Mouse (Mus musculus) embryonic facial prominence, embryonic 14.5 days (tissue): ENCODE measurements around the gene Wdr82. TPM values are rescaled to one million over a fixed set of nuclear protein-coding genes. Genes with fewer than 3 reads are reported as not detected.
A peak's percentile ranks its signal among the peaks of the same experiment; 100 is the strongest.

ENCODE experiments used
- ATAC-seq: fragments of 200-750 bp; cut with Nextera tagmentation; 2 replicates; pipeline ENCODE4 v1.8.0; 2017; ENCODE audit warnings: low read depth, moderate number of reproducible peaks, moderate TSS enrichment
- DNase-seq: peaks from one replicate; pipeline ENCODE4 v3.0.0-alpha.2; 2015; ENCODE audit warnings: low spot score
- H3K27ac ChIP-seq: fragments of 300-500 bp; sonication (generic); replicated peaks from 2 replicates; pipeline ENCODE4 v1.5.1; 2014; ENCODE audit warnings: low read depth, mild to moderate bottlenecking, low read length, moderate library complexity
- H3K27me3 ChIP-seq: fragments of 300-500 bp; sonication (generic); replicated peaks from 2 replicates; pipeline ENCODE4 v1.6.1; 2014; ENCODE audit warnings: low read length; ENCODE audit not compliant: control insufficient read depth, insufficient read depth
- H3K36me3 ChIP-seq: fragments of 300-500 bp; sonication (generic); 2 replicates; pipeline ENCODE4 v1.6.1; 2014; ENCODE audit warnings: low read length, mixed read lengths; ENCODE audit not compliant: control insufficient read depth, insufficient read depth
- H3K4me1 ChIP-seq: fragments of 300-500 bp; sonication (generic); 2 replicates; pipeline ENCODE4 v1.6.1; 2014; ENCODE audit warnings: antibody characterized with exemption, low read length; ENCODE audit not compliant: control insufficient read depth, insufficient read depth
- H3K4me2 ChIP-seq: fragments of 300-500 bp; sonication (generic); 2 replicates; pipeline ENCODE4 v1.6.1; 2014; ENCODE audit warnings: low read depth, mild to moderate bottlenecking, low read length, moderate library complexity, mixed read lengths
- H3K4me3 ChIP-seq: fragments of 300-500 bp; sonication (generic); 2 replicates; pipeline ENCODE4 v1.5.1; 2014; ENCODE audit warnings: low read depth, mild to moderate bottlenecking, low read length
- H3K9ac ChIP-seq: fragments of 300-500 bp; sonication (generic); 2 replicates; pipeline ENCODE4 v1.6.1; 2014; ENCODE audit warnings: low read depth, mild to moderate bottlenecking, low read length, moderate library complexity, mixed read lengths
- H3K9me3 ChIP-seq: fragments of 300-500 bp; sonication (generic); 2 replicates; pipeline ENCODE4 v1.6.1; 2016; ENCODE audit warnings: low read length; ENCODE audit not compliant: control insufficient read depth
- WGBS: fragments of 180-500 bp; shearing (Covaris S2); extraction: QIAGEN DNeasy Blood & Tissue Kit; methylation state at CpG from one replicate; pipeline ENCODE4 v1.1.7; 2014; 5-methylcytosine and 5-hydroxymethylcytosine counted together
- polyA plus RNA-seq: library from polyadenylated mRNA; unstranded; fragments of >200 nt; fragmentation: Nextera tagmentation; extraction: Ambion mirVana; gene quantifications from 2 replicates; pipeline ENCODE4 v1.2.1, GENCODE M21; 2014

The Wdr82 gene
- polyA plus RNA-seq, 1 experiment from 2014 or later: 25.5 TPM

DNA sequence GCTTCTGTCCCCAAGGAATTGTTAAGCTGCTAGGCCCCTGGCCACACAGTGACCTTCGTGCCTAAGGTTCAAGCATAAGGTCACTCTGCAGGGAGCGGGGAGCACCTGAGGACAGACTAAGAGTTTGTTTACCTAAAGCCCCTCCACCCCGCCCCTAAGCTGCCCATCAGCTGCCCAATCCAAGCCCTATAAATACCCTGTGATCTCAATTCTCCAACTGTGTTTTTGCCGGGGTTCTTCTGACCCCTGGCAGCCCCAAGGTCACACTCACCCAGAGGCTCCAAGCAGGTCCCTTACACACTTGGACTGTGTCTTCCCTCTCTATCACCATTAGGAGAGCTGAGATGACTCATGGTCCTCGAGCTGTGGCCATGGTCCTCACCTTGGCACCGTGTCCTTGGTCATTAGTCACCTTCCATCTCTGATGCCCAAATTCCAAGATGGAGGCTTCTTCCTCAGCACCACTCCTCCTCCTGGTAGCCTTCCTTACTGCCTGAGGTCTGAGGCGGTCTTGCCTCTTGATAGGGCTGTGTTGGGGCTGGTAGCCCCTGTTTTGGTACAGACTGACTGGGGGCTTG lies 35.1 kb downstream of the Wdr82 start:
- no peak for ATAC-seq
- 75% methylated on average over 7 of the region's 7 CpGs for whole genome bisulfite sequencing

DNA sequence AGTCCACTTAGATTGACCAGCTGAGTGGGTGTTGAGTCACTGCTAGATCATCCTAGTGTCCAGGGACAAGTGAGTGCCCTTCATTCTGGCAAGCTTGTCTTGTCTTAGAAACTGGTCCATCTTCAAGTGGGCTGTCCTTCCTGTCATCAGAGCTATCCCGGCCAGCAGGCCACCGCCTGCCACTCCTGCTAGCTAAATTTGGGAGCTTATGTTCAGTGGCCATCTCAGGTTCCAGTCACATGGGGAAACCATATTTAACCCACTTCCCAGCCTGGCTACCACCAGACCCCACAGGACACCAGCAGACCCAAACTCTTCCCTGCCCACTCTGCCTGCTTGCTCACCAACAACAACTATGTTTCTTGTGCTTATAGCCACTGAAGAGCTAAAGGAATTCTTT lies 35.8 kb downstream of the Wdr82 start:
- Histone ChIP-seq H3K4me1 (peaks cover 15% of the 10 kb centered on the region; the same call in 1 of the 2 replicates), H3K9me3 (no peaks in the 10 kb centered on the region), H3K36me3 (peaks cover 12% of the 10 kb centered on the region; the same call in 1 of the 2 replicates), H3K27me3 (no peaks in the 10 kb centered on the region), H3K4me2 (no peak overlapping the region), H3K9ac (no peak overlapping the region), H3K27ac (no peak overlapping the region), H3K4me3 (no peak overlapping the region)
- no peak for DNase-seq
- WGBS: 67% methylated on average over 2 of the region's 2 CpGs
- ATAC-seq: no peak

More for the DNA sequence above, 35.1 kb downstream of the Wdr82 start:
- Histone ChIP-seq H3K9me3 (no peaks in the 10 kb centered on the region), H3K36me3 (peaks cover 12% of the 10 kb centered on the region; the same call in 1 of the 2 replicates), H3K4me2 (no peak overlapping the region), H3K9ac (no peak overlapping the region), H3K27ac (no peak overlapping the region), H3K27me3 (no peaks in the 10 kb centered on the region), H3K4me1 (peaks cover 15% of the 10 kb centered on the region; the same call in 1 of the 2 replicates), H3K4me3 (no peak overlapping the region)
- DNase-seq: no peak

DNA sequence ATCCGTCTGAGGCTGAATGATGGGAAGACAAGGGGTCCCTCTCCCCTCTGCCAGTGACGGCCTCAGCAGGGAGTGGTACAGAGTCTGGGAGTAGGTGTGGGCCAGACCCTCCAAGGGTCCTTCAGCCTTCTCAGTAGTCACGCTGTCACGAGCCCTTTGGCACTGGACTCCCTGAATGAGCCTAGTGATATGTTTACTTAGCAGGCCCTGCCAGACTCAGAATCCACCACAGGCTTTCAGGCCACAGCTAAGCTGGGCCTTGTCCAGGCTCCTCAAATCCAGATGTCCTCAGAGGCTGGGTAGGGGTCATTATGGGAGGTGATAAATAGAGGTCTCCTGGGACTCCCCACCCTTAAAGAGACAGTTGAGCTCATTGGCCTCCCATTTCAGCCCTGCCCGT lies 37.5 kb downstream of the Wdr82 start:
- ATAC-seq: no peak
- Histone ChIP-seq H3K36me3 (peaks cover 21% of the 10 kb centered on the region), H3K9me3 (no peaks in the 10 kb centered on the region), H3K4me1 (peaks cover 13% of the 10 kb centered on the region; the same call in 1 of the 2 replicates), H3K9ac (no peak overlapping the region), H3K27me3 (no peaks in the 10 kb centered on the region), H3K27ac (no peak overlapping the region), H3K4me2 (no peak overlapping the region), H3K4me3 (no peak overlapping the region)
- no peak for DNase-seq
- 92% methylated on average over 5 of the region's 5 CpGs for WGBS

DNA sequence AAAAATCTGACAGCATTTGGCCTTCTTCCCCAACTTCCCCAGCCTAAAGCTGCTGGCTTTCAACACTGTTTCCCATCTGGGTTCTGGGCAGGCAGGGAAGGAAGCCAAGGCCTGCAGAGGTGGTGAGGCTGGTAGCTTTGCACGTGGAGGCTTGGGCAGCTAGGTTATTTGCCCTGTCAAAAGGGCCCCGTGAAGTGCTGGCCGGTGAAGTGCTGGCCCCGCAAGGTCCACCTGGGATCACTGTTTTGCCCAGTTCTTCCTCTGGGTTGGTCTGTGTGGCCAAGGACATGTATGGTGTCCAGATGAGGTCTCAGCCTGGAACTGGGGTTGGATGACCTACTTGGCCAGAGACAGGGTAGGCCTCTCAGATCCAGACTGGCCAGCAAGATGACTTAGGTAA lies 39.2 kb downstream of the Wdr82 start:
- Histone ChIP-seq H3K9ac (no peak overlapping the region), H3K4me3 (no peak overlapping the region), H3K4me1 (0 out of 2 replicates have a peak, but pooled peaks cover 3% of the 10 kb centered on the region), H3K27me3 (no peaks in the 10 kb centered on the region), H3K4me2 (no peak overlapping the region), H3K9me3 (no peaks in the 10 kb centered on the region), H3K36me3 (peaks cover 38% of the 10 kb centered on the region), H3K27ac (no peak overlapping the region)
- WGBS: 91% methylated on average over 4 of the region's 4 CpGs
- DNase-seq (no peak), ATAC-seq (no peak)

DNA sequence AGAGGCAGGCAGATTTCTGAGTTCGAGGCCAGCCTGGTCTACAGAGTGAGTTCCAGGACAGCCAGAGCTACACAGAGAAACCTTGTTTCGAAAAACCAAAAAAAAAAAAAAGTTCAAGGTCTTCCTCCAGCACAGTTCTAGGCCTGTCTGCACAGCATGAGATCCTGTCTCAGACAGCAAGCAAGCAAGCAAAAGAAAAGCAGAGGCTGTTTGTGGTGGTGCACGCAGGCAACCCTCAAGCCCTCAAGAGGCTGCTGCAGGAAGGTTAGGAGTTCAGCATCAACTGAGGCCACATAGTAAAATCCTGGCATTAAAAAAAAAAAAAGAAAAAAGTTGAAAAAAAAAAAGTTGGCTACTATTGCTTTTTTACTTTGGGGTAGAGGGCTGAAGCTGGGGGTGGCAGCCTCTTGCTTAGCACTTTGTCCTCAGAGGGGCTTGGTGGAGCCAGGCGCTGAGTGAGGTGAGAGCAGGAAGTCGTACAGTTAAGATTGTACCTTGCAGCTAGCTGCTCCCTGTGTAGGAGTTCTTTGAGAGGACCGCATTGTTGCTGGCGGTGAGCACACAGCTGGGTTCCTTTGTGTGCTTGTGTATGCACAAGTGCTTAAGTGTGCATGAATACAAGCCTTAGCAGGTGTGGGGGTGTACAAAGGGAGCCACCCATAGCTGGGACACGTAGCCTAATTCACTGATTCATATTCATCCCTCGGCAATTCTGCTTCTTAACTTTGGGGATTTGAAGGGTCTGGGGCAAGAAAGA lies 40.3 kb downstream of the Wdr82 start:
- H3K27ac ChIP-seq: peak overlapping the region; percentile 74; the same call in 1 of the 2 replicates
- 0 out of 2 replicates have a peak, but pooled peaks cover 3% of the 10 kb centered on the region for H3K4me1 ChIP-seq
- ATAC-seq (no peak), DNase-seq (no peak)
- peak overlapping the region; percentile 60 for H3K4me2 ChIP-seq
- H3K27me3 ChIP-seq: no peaks in the 10 kb centered on the region
- H3K9ac ChIP-seq: peak overlapping the region; percentile 61
- no peaks in the 10 kb centered on the region for H3K9me3 ChIP-seq
- 55% methylated on average over 9 of the region's 9 CpGs for WGBS
- peaks cover 45% of the 10 kb centered on the region for H3K36me3 ChIP-seq
- H3K4me3 ChIP-seq: no peak overlapping the region; the same call in 1 of the 2 replicates

DNA sequence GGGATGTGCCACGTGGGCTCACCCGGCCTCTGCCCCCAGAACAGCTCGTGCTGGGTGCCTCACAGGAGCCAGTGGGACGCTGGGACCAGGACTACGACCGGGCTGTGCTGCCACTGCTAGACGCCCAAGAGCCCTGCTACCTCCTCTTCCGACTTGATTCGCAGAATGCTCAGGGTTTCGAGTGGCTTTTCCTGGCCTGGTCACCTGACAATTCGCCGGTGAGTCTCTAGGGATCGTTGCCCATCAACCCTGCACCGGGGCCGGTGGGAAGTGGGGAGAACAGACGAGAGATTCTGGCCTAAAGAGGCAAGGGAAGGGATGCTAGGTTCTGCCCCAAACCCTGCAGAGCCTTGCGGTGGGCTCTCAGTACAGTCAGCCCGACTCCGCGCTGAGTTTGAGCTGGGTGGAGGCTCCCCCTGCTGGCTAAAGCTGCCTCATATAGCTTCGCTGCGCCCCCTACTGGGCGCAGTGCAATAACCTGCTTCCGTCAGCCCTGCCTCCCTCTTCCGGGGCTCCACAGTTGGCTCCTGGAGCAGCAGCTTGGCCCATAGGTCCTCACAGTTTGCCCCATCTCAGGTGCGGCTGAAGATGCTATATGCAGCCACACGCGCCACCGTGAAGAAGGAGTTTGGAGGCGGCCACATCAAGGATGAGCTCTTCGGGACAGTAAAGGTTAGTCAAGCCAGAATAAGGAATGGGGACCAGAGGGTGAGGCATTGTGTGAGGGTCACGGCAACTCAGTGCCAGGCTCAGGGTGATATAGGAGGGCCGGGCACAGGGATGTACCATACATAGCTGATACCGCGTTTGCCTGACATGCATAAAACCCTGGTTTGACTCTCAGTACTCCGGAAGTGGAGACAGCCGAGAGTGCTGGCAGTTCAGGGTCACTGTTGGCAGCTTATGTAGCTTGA lies 41.2 kb downstream of the Wdr82 start:
- no peaks in the 10 kb centered on the region for H3K27me3 ChIP-seq
- peaks cover 43% of the 10 kb centered on the region for H3K36me3 ChIP-seq
- H3K4me1 ChIP-seq: 0 out of 2 replicates have a peak, but pooled peaks cover 3% of the 10 kb centered on the region
- 24% methylated on average over 27 of the region's 37 CpGs for WGBS
- peak overlapping the region; percentile 60 for H3K4me2 ChIP-seq
- H3K9me3 ChIP-seq: no peaks in the 10 kb centered on the region
- H3K27ac ChIP-seq: peak overlapping the region; percentile 74
- H3K4me3 ChIP-seq: peak overlapping the region; percentile 34
- peak overlapping the region; percentile 61 for H3K9ac ChIP-seq
- peak; percentile 88 for ATAC-seq
- peak; percentile 94 for DNase-seq

DNA sequence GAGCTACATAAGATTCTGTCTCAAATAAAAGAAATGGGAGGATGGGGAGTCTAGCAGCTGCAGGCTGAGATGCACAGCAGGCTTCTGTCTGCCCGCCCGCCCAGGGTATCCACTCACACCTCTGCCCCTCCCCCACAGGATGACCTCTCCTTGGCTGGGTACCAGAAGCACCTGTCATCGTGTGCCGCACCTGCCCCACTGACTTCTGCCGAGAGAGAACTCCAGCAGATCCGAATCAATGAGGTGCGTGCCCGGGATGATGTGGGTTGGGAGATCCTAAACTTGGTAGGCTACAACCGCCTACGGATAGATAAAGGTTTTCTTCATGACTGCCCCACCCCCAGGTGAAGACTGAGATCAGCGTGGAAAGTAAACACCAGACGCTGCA lies 41.9 kb downstream of the Wdr82 start:
- Histone ChIP-seq H3K27ac (no peak overlapping the region), H3K36me3 (peaks cover 40% of the 10 kb centered on the region), H3K27me3 (no peaks in the 10 kb centered on the region), H3K4me1 (0 out of 2 replicates have a peak, but pooled peaks cover 3% of the 10 kb centered on the region), H3K4me2 (no peak overlapping the region), H3K4me3 (no peak overlapping the region), H3K9ac (peak overlapping the region; percentile 41; the same call in 1 of the 2 replicates), H3K9me3 (no peaks in the 10 kb centered on the region)
- ATAC-seq: no peak
- WGBS: 87% methylated on average over 12 of the region's 12 CpGs
- no peak for DNase-seq
